Mouse (Mus musculus): ENCODE measurements around the gene Inpp5f. TPM values are rescaled to one million over a fixed set of nuclear protein-coding genes. Genes with fewer than 3 reads are reported as not detected.

Gene Inpp5f
- polyA plus RNA-seq, 1 experiment, result 3.6 TPM

DNA sequence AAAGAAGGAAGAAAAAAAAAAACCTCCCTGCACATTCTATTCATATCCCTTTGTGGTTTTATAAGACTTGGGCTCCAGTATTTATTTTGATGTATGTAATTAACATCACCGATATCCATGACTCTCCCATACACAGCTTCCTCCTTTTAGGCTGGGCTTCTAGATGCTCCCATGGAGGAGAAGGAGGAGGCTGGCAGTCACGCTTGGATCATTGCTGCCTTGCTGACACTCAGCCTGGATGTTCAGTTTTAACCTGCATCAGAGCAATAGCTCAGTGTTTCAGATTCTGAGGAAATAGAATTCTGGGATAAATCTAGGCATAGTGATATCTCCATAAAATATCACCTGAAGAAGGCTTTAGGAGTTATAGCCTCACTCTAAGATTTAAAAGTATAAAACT lies 14.3 kb downstream of the Inpp5f start:
- no peaks in the 10 kb centered on the region for H3K36me3 ChIP-seq (ENCODE audit: control insufficient read depth, insufficient read depth)
- H3K4me3 ChIP-seq, result no peak overlapping the region
- H3K27me3 ChIP-seq (ENCODE audit: control insufficient read depth, insufficient read depth, insufficient read length), result no peaks in the 10 kb centered on the region
- TF ChIP-seq REST (IDR thresholded peaks at IDR 0.05; ENCODE audit: insufficient read depth, insufficient read length) (no peak), MAX (IDR thresholded peaks at IDR 0.05; ENCODE audit: low read depth) (no peak), USF1 (IDR thresholded peaks at IDR 0.05; ENCODE audit: low read depth) (no peak), CEBPB (IDR thresholded peaks at IDR 0.05; ENCODE audit: insufficient read depth, poor library complexity, severe bottlenecking) (no peak), MYOG (IDR thresholded peaks at IDR 0.05; ENCODE audit: control insufficient read depth in 1 of 3, insufficient read depth in 1 of 3, insufficient read length in 2 of 3, low read depth in 2 of 3) (no peak), TCF12 (IDR thresholded peaks at IDR 0.05; ENCODE audit: insufficient read depth, poor library complexity, severe bottlenecking) (no peak), POLR2A (IDR thresholded peaks at IDR 0.05; ENCODE audit: insufficient read length, low read depth) (no peak), POLR2AphosphoS2 (IDR thresholded peaks at IDR 0.05; ENCODE audit: insufficient read length, low read depth) (no peak), TCF3 (IDR thresholded peaks at IDR 0.05; ENCODE audit: insufficient read length, low read depth) (no peak), E2F4 (IDR thresholded peaks at IDR 0.05; ENCODE audit: insufficient read depth) (no peak), SRF (IDR thresholded peaks at IDR 0.05; ENCODE audit: control insufficient read depth, insufficient read length, low read depth) (no peak)
- peaks cover 25% of the 10 kb centered on the region for H3K79me2 ChIP-seq (ENCODE audit: control insufficient read depth, insufficient read depth)
- no peak overlapping the region for H3K4me2 ChIP-seq (ENCODE audit: low read depth)
- no peak overlapping the region for H3ac ChIP-seq (ENCODE audit: control insufficient read depth, insufficient read length)

GRCm38 (mm10) chr7:128626601-128627000 lies 15.5 kb downstream of the Inpp5f start:
- Histone ChIP-seq H3K27me3 (ENCODE audit: control insufficient read depth, insufficient read depth, insufficient read length) (no peaks in the 10 kb centered on the region), H3K4me2 (ENCODE audit: low read depth) (no peak overlapping the region), H3K36me3 (ENCODE audit: control insufficient read depth, insufficient read depth) (no peaks in the 10 kb centered on the region), H3K4me3 (no peak overlapping the region), H3ac (ENCODE audit: control insufficient read depth, insufficient read length) (no peak overlapping the region), H3K79me2 (ENCODE audit: control insufficient read depth, insufficient read depth) (peaks cover 24% of the 10 kb centered on the region)
- TF ChIP-seq POLR2A (IDR thresholded peaks at IDR 0.05; ENCODE audit: insufficient read length, low read depth), result no peak
- no peak for TF ChIP-seq MYOD1 (IDR thresholded peaks at IDR 0.05; ENCODE audit: control insufficient read depth in 1 of 3, insufficient read length in 2 of 3, low read depth in 2 of 3)
- no peak for TF ChIP-seq REST (IDR thresholded peaks at IDR 0.05; ENCODE audit: insufficient read depth, insufficient read length)
- no peak for TF ChIP-seq MYOG (IDR thresholded peaks at IDR 0.05; ENCODE audit: control insufficient read depth in 1 of 3, insufficient read depth in 1 of 3, insufficient read length in 2 of 3, low read depth in 2 of 3)
- TF ChIP-seq SRF (IDR thresholded peaks at IDR 0.05; ENCODE audit: control insufficient read depth, insufficient read length, low read depth), result no peak
- no peak for TF ChIP-seq TCF3 (IDR thresholded peaks at IDR 0.05; ENCODE audit: insufficient read length, low read depth)

GRCm38 (mm10) chr7:128627251-128627650 lies 16.1 kb downstream of the Inpp5f start:
- no peak overlapping the region for H3ac ChIP-seq (ENCODE audit: control insufficient read depth, insufficient read length)
- H3K4me2 ChIP-seq (ENCODE audit: low read depth), result no peak overlapping the region
- H3K36me3 ChIP-seq (ENCODE audit: control insufficient read depth, insufficient read depth), result no peaks in the 10 kb centered on the region
- TF ChIP-seq MYOG (IDR thresholded peaks at IDR 0.05; ENCODE audit: control insufficient read depth in 1 of 3, insufficient read depth in 1 of 3, insufficient read length in 2 of 3, low read depth in 2 of 3) (no peak), CEBPB (IDR thresholded peaks at IDR 0.05; ENCODE audit: insufficient read depth, poor library complexity, severe bottlenecking) (no peak), TCF12 (IDR thresholded peaks at IDR 0.05; ENCODE audit: insufficient read depth, poor library complexity, severe bottlenecking) (no peak), SRF (IDR thresholded peaks at IDR 0.05; ENCODE audit: control insufficient read depth, insufficient read length, low read depth) (no peak), POLR2A (IDR thresholded peaks at IDR 0.05; ENCODE audit: insufficient read length, low read depth) (no peak), USF1 (IDR thresholded peaks at IDR 0.05; ENCODE audit: low read depth) (no peak), E2F4 (IDR thresholded peaks at IDR 0.05; ENCODE audit: insufficient read depth) (no peak), POLR2AphosphoS2 (IDR thresholded peaks at IDR 0.05; ENCODE audit: insufficient read length, low read depth) (no peak), MYOD1 (IDR thresholded peaks at IDR 0.05; ENCODE audit: control insufficient read depth in 1 of 3, insufficient read length in 2 of 3, low read depth in 2 of 3) (no peak), REST (IDR thresholded peaks at IDR 0.05; ENCODE audit: insufficient read depth, insufficient read length) (no peak), MAX (IDR thresholded peaks at IDR 0.05; ENCODE audit: low read depth) (no peak), TCF3 (IDR thresholded peaks at IDR 0.05; ENCODE audit: insufficient read length, low read depth) (no peak)
- H3K4me3 ChIP-seq, result no peak overlapping the region
- peaks cover 24% of the 10 kb centered on the region for H3K79me2 ChIP-seq (ENCODE audit: control insufficient read depth, insufficient read depth)
- no peaks in the 10 kb centered on the region for H3K27me3 ChIP-seq (ENCODE audit: control insufficient read depth, insufficient read depth, insufficient read length)

DNA sequence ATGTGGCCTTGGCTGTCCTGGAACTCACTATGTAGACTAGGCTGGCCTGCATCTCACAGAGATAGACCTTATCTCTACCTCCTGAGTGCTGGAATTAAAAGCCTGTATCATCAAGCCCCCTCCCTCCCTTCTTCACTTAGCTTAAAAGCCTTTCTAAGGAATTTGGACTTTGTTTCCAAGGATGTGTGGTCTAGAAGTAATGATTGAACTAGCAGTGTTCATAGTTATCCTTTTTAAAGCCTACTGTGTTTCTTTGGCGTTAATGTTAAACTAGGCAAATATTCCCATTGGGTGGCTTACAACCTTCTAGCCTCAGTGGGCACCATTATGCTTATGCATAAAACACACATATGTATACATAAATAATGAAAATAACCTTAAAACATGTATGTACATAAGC lies 16.6 kb downstream of the Inpp5f start:
- no peaks in the 10 kb centered on the region for H3K36me3 ChIP-seq (ENCODE audit: control insufficient read depth, insufficient read depth)
- H3K27me3 ChIP-seq (ENCODE audit: control insufficient read depth, insufficient read depth, insufficient read length), result no peaks in the 10 kb centered on the region
- H3K4me3 ChIP-seq, result no peak overlapping the region
- TF ChIP-seq MAX (IDR thresholded peaks at IDR 0.05; ENCODE audit: low read depth), result no peak
- TF ChIP-seq SRF (IDR thresholded peaks at IDR 0.05; ENCODE audit: control insufficient read depth, insufficient read length, low read depth), result no peak
- TF ChIP-seq TCF12 (IDR thresholded peaks at IDR 0.05; ENCODE audit: insufficient read depth, poor library complexity, severe bottlenecking), result no peak
- no peak for TF ChIP-seq CEBPB (IDR thresholded peaks at IDR 0.05; ENCODE audit: insufficient read depth, poor library complexity, severe bottlenecking)
- TF ChIP-seq MYOD1 (IDR thresholded peaks at IDR 0.05; ENCODE audit: control insufficient read depth in 1 of 3, insufficient read length in 2 of 3, low read depth in 2 of 3), result no peak
- TF ChIP-seq POLR2AphosphoS2 (IDR thresholded peaks at IDR 0.05; ENCODE audit: insufficient read length, low read depth), result no peak
- no peak for TF ChIP-seq REST (IDR thresholded peaks at IDR 0.05; ENCODE audit: insufficient read depth, insufficient read length)
- TF ChIP-seq TCF3 (IDR thresholded peaks at IDR 0.05; ENCODE audit: insufficient read length, low read depth), result no peak
- TF ChIP-seq USF1 (IDR thresholded peaks at IDR 0.05; ENCODE audit: low read depth), result no peak
- TF ChIP-seq POLR2A (IDR thresholded peaks at IDR 0.05; ENCODE audit: insufficient read length, low read depth), result no peak
- TF ChIP-seq E2F4 (IDR thresholded peaks at IDR 0.05; ENCODE audit: insufficient read depth), result no peak
- TF ChIP-seq MYOG (IDR thresholded peaks at IDR 0.05; ENCODE audit: control insufficient read depth in 1 of 3, insufficient read depth in 1 of 3, insufficient read length in 2 of 3, low read depth in 2 of 3), result no peak
- H3K4me2 ChIP-seq (ENCODE audit: low read depth), result no peak overlapping the region
- H3K79me2 ChIP-seq (ENCODE audit: control insufficient read depth, insufficient read depth), result peaks cover 24% of the 10 kb centered on the region
- no peak overlapping the region for H3ac ChIP-seq (ENCODE audit: control insufficient read depth, insufficient read length)

GRCm38 (mm10) chr7:128633156-128633555 lies 22.0 kb downstream of the Inpp5f start:
- Histone ChIP-seq H3K27me3 (ENCODE audit: control insufficient read depth, insufficient read depth, insufficient read length) (no peaks in the 10 kb centered on the region), H3K4me3 (no peak overlapping the region), H3ac (ENCODE audit: control insufficient read depth, insufficient read length) (no peak overlapping the region), H3K4me2 (ENCODE audit: low read depth) (no peak overlapping the region), H3K79me2 (ENCODE audit: control insufficient read depth, insufficient read depth) (no peaks in the 10 kb centered on the region), H3K36me3 (ENCODE audit: control insufficient read depth, insufficient read depth) (no peaks in the 10 kb centered on the region)
- TF ChIP-seq MYOG (IDR thresholded peaks at IDR 0.05; ENCODE audit: control insufficient read depth in 1 of 3, insufficient read depth in 1 of 3, insufficient read length in 2 of 3, low read depth in 2 of 3), result no peak
- no peak for TF ChIP-seq TCF12 (IDR thresholded peaks at IDR 0.05; ENCODE audit: insufficient read depth, poor library complexity, severe bottlenecking)
- TF ChIP-seq MYOD1 (IDR thresholded peaks at IDR 0.05; ENCODE audit: control insufficient read depth in 1 of 3, insufficient read length in 2 of 3, low read depth in 2 of 3), result no peak
- no peak for TF ChIP-seq TCF3 (IDR thresholded peaks at IDR 0.05; ENCODE audit: insufficient read length, low read depth)
- TF ChIP-seq SRF (IDR thresholded peaks at IDR 0.05; ENCODE audit: control insufficient read depth, insufficient read length, low read depth), result no peak
- no peak for TF ChIP-seq CEBPB (IDR thresholded peaks at IDR 0.05; ENCODE audit: insufficient read depth, poor library complexity, severe bottlenecking)
- TF ChIP-seq POLR2A (IDR thresholded peaks at IDR 0.05; ENCODE audit: insufficient read length, low read depth), result no peak

All from myocyte (in vitro differentiated cells).